Mouse (Mus musculus) monocyte, adult 2 months (primary cell): Measurements from ENCODE around the gene Hist1h2bg.
"Not testable (repeated sequence)": the region's sequence is repeated elsewhere in the genome, so short reads cannot be mapped to it uniquely, and the experiment has no call there.

Source experiments
- DNase-seq, 2 experiments: peaks; one replicate each; pipeline ENCODE4 v3.0.0; 2022; ENCODE audit warnings: low spot score in 2 of 2, low read depth in 1 of 2

Gene Hist1h2bg

GRCm38 (mm10) chr13:23571022-23571503, at the start of gene Hist1h2bg, which contains the start of gene Hist1h2ae:
Gene Hist1h2bg (plus strand): TSS chr13:23571396.
Gene Hist1h2ae (minus strand): TSS chr13:23571220.
- DNase-seq: peak in 1 of 2 experiments; percentile 54

- peak; percentile 54 to 73 for DNase-seq
Observed at GRCm38 (mm10) chr13:23521703-23522102, 49.5 kb upstream of the Hist1h2bg start.

GRCm38 (mm10) chr13:23523976-23524375, 47.2 kb upstream of the Hist1h2bg start:
- no peak for DNase-seq

- peak in 1 of 2 experiments; percentile 64 for DNase-seq
Observed at GRCm38 (mm10) chr13:23524654-23525053, 46.5 kb upstream of the Hist1h2bg start.

GRCm38 (mm10) chr13:23525901-23526300, 45.3 kb upstream of the Hist1h2bg start:
- DNase-seq: no peak

GRCm38 (mm10) chr13:23526312-23526711, 44.9 kb upstream of the Hist1h2bg start:
- DNase-seq: peak; percentile 76 to 80

GRCm38 (mm10) chr13:23529005-23529404, 42.2 kb upstream of the Hist1h2bg start:
- DNase-seq: no peak

- no peak for DNase-seq
Observed at GRCm38 (mm10) chr13:23529480-23530165, 41.6 kb upstream of the Hist1h2bg start.

- peak; percentile 59 to 68 for DNase-seq
Observed at GRCm38 (mm10) chr13:23530181-23530900, 40.9 kb upstream of the Hist1h2bg start.

- peak; percentile 92 to 94 for DNase-seq
Observed at GRCm38 (mm10) chr13:23530901-23531875, 40.0 kb upstream of the Hist1h2bg start, which contains the start of gene Hist1h4h. Gene Hist1h4h (plus strand): TSS chr13:23531050.

- no peak for DNase-seq
Observed at GRCm38 (mm10) chr13:23532262-23533075, 38.7 kb upstream of the Hist1h2bg start.

- not testable (repeated sequence) for DNase-seq
Observed at GRCm38 (mm10) chr13:23533560-23534367, 37.4 kb upstream of the Hist1h2bg start, which contains the start of gene Hist1h2af. Gene Hist1h2af (plus strand): TSS chr13:23533906.

GRCm38 (mm10) chr13:23534368-23535131, 36.6 kb upstream of the Hist1h2bg start:
- no peak for DNase-seq

- peak; percentile 69 to 74 for DNase-seq
Observed at GRCm38 (mm10) chr13:23535137-23536075, 35.8 kb upstream of the Hist1h2bg start, which contains the start of gene Hist1h3g. Gene Hist1h3g (plus strand): TSS chr13:23535422.

- no peak for DNase-seq
Observed at GRCm38 (mm10) chr13:23536076-23536822, 34.9 kb upstream of the Hist1h2bg start.

GRCm38 (mm10) chr13:23537006-23537710, 34.0 kb upstream of the Hist1h2bg start:
- DNase-seq: no peak
